Mouse (Mus musculus) thymus, adult 2 months (tissue): Measurements from ENCODE around the gene Mdk.

Experiments used
- CTCF ChIP-seq: fragments of 200-500 bp; IDR thresholded peaks from 2 replicates; pipeline ENCODE4 v1.5.1; 2012; ENCODE audit warnings: mild to moderate bottlenecking, control low read depth, low read length, moderate library complexity, borderline replicate concordance; ENCODE audit not compliant: control insufficient read depth, poor library complexity, insufficient read depth; ENCODE audit errors: extremely low read depth
- POLR2A ChIP-seq: fragments of 200-500 bp; IDR thresholded peaks from 2 replicates; pipeline ENCODE4 v1.6.1; 2012; ENCODE audit warnings: mild to moderate bottlenecking, low read length, control low read depth, moderate library complexity; ENCODE audit not compliant: control insufficient read depth, poor library complexity, insufficient read depth; ENCODE audit errors: extremely low read depth

DNA sequence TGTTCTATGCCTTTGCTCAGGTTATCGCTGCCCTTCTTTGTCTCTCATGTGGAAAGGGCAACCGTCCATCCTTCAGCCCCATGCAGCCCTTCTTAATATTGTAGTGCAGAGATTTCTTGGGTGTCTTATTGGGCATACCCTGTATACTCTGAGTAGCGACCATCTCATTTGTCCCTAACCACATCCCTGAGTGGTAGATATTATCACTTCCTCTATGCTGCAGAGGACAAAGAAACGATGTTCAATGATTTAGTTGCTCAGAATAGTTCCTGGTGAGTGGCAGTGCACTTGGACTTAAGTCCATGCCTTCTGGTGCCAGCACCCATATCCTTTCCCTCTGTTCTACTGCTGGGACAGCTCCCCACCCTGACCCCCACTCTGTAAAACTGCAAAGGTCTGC lies 45.9 kb upstream of the Mdk start:
- TF ChIP-seq CTCF (no peak), POLR2A (no peak)
